Mouse (Mus musculus) adrenal gland, postnatal 36 days (tissue): ENCODE results near the gene Gm37240. TPM values are rescaled to one million over a fixed set of nuclear protein-coding genes. Genes with fewer than 3 reads are reported as not detected.

Source experiments
- DNase-seq, 2 experiments: peaks; one replicate each; pipeline ENCODE4 v3.0.0; 2021; ENCODE audit warnings: mixed read lengths in 1 of 2
- total RNA-seq, 2 experiments: library from RNA; stranded (reverse); gene quantifications; 2 replicates each; pipeline ENCODE4 v1.2.3; 2021

Gene Gm37240
- total RNA-seq, 2 experiments from 2014 or later = 2.5 to 4.5 TPM

DNA sequence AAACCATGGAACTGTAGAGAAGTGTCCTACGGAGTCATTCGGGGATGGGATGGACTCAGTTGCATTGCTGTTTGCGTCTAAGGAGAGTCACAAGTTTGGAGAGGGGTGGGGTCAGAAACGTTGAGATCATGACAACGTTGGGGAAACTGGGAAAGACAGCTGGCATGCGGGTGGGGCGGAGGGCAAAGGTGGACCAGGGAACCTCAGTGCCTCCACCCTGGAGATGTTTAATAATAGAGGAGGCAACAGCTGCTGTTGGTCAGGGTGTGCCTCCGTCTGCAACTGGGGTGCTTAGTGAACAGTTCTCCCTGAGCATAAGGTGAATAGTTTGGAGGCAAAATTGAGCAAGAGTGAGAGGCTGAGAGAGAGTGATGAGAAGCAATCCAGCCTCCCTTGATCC, 758.8 kb downstream of the Gm37240 start:
- DNase-seq = no peak

GRCm38 (mm10) chr3:85126970-85127369, 760.3 kb downstream of the Gm37240 start:
- no peak for DNase-seq

DNA sequence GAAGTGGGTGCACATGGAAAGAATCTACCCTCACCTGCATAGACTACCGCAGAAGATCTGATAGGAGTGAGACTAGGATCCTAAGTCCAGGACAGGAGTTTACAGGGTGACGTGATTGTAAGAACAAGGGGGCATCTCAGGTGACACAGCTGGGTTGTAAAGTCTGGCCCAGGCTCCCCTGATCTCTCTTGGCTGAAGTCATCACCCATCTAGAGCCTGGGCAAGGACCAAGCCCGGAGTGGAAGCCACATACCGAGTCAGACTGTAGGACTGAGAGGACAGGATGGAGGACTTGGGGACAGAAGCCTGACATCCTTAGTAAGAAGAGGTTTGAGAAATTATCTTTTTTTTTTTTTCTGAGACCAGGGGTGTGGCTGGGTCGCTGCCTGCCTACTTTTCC, 761.8 kb downstream of the Gm37240 start:
- no peak for DNase-seq

- no peak for DNase-seq
Observed at GRCm38 (mm10) chr3:85124924-85125323, 762.4 kb downstream of the Gm37240 start.

GRCm38 (mm10) chr3:85124410-85124809, 762.9 kb downstream of the Gm37240 start:
- DNase-seq = no peak

GRCm38 (mm10) chr3:85117702-85118101, 769.6 kb downstream of the Gm37240 start:
- DNase-seq = no peak

DNA sequence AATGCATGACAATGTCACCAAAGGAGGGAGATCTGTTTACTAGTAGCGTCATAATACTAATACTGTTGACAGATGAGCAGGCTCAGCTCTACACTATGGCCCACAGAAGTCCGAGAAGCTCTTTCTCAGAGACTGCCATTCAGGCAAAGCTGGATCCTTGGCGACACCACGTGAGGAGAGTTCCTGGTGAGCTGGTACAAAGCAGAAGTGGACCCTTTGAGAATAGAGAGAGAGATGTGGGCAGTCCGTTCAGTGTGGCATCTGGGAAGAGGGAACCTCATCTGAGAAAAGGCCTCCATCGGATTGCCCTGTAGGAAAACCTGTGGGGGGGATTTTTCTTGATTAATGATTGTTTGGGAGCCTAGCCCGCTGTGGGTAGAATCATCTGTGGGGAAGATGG, 770.3 kb downstream of the Gm37240 start:
- no peak for DNase-seq

DNA sequence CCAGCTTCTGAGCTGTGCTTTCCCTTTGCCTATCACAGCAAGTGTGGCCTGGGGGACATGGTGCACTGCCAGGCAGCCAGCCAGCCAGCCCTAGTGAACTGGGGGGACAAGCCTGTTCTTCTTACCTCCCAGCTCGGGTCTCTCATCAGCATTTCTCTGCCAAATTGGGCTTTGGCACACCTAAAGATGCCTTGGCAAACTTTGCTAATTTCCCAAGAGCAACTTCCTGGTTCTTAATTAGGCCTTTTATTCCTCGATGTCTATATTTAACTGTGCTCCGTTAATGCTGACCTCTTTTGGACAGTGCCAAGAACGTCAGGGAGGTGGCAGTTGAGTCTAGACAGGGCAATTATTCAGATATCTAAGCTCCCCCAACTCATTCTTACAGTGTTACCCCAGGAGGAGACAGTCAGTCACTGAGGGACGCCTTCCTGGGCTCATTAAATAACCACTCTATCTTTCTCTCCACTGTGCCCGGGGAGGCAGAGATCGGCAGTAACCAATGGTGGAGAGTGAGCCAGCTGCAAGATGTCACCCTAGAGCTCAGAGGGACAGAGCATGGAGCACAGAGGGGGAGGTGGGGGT, 771.3 kb downstream of the Gm37240 start:
- DNase-seq = no peak

GRCm38 (mm10) chr3:85113565-85113964, 773.8 kb downstream of the Gm37240 start:
- no peak for DNase-seq

DNA sequence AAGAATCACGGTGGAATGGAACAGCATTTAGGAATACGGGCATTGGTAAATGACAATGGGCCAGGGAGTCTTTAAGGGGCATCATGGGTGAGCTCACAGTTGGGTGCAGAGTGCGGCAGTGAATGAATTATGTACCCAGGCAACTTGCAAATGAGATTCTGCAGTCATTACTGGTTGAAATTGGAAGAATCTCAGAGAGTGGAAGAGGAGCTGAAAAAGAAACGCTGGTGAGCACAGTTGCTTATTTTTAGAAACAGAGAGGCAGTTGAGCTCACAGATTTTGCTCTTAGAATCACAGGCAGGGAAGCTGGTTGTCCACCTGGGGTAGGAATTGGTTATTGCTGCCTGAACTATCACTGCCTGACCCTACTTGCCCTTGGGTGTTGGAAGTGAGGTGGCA, 776.6 kb downstream of the Gm37240 start:
- DNase-seq = no peak

DNA sequence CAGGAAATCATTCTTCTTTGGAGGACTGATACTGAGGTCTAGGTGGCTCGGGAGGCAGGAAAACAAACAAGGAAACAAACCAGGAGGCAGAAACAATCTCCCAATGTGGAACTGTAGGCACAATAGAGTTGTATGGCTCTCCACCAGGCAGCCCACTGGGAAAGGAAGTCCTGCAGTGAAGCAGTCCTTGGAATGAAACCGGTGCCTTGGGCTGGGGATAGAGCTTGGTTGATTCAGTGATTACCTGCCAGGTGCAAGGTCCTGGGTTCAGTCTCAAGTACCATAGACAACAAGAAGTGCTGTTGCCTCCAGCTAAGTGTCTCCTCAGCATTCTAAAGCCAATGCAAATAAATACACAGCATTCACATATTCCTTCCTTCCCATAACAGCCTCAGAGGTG, 778.1 kb downstream of the Gm37240 start:
- no peak for DNase-seq

DNA sequence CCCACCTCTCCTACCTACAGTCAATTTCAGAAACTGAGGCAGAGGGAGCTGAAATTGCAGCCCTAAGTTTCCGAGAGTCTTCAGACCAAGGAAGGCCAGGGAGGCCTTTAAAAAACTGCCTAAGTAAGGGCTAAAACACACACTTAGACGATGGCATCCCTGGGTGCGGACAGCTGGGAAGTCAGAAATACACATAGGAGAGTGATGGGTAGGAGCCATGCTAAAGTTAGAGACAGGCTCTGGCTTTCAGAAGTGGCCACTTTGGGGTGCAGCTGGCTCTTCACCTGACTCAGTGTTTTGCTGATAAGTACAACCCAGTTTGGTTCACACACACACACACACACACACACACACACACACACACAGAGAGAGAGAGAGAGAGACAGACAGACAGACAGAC, 778.9 kb downstream of the Gm37240 start:
- no peak for DNase-seq

- no peak for DNase-seq
Observed at GRCm38 (mm10) chr3:85106956-85107355, 780.4 kb downstream of the Gm37240 start.

GRCm38 (mm10) chr3:85104301-85104700, 783.0 kb downstream of the Gm37240 start:
- DNase-seq = no peak

DNA sequence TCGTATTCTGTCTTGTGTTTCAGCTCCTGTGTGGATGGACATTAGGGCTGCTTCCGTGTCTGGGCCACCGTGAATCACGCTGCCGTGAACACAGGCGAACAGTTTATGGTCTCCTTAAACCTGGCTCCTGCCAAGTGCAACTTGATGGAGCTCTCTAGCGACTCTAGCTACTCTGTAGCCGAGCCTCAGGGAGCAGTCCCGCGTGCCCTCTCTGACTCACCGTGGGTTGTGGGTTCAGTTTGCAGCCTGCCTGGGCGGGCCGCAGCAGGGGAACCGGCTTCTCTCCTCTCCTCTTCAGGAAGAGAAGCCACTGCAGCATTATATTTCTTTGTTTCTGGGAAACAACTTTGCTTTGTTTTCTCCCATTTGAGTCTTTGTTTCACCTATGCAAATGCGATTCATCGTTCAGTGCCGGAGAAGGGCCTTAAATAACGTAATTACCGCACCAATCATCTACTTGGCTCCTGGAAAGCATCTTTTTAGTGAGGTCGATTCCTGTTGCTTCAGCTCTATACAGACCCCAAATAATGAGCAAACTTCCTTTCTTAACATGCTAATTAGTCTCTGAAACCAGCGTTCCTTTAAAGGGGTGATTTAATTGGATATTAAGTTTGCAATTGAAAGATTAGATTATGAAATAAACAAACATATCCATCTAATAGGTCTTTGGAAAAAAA, 806.3 kb downstream of the Gm37240 start:
- no peak for DNase-seq

DNA sequence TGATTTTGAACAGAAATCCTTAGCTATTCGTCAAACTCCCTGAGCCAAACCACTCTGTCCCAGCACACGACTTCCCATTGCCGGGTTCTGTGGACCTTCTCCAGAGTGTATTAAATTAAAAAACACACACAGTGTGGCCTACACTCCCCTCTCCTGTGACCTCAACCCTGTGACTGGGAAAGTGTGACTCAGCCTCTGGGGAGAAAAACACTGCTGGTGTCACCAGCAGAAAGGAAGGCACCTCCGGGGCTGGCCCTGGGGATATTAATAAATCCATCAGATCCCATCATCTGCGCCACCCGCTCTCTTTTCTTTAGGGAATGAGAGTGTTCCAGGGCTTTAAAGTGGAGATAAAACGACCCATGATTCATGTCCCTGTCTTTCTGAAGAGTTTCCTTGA, 823.2 kb downstream of the Gm37240 start:
- peak; percentile 64 to 77 for DNase-seq

DNA sequence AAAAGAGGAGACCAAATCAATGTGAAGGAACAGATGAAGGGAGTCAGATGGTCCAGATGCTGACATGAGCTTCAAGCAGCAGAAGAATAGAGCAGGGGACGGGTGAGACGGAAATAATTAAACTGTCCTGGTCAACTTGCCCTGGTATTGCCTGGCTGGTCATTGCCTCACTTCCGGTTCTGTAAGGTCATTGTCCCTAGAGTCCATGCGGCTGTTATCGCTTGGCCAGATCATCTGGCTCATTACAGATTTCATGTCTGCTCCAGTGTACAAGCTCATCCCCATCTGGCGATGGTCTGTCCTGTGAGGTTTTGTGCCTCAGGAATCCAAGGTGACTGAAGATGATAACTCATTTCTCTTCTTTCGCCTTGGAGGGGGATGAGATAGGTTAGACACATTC, 827.2 kb downstream of the Gm37240 start:
- DNase-seq = no peak

- DNase-seq = no peak
Observed at GRCm38 (mm10) chr3:85057245-85057644, 830.1 kb downstream of the Gm37240 start.

- DNase-seq = peak; percentile 67 to 70
Observed at GRCm38 (mm10) chr3:85053526-85053925, 833.8 kb downstream of the Gm37240 start.

DNA sequence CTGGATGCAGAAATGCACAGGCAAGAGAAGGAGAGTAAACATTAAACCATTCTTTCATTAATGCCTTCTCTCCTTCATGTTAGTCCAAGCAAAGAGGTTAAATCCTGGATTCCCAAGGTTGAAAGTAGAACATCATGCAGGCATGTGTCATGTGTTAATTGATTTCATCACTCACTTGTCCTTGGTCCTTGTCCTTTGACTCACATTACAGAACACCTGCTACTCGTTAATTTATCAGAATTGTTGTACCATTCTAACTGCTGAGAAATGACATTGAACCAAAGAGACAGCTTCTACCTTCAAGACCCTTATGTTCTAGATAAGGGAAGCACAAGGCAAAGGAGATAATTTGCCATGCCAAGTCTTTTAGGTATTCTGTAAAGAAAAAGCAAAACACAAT, 835.1 kb downstream of the Gm37240 start:
- no peak for DNase-seq

GRCm38 (mm10) chr3:85048569-85048968, 838.7 kb downstream of the Gm37240 start:
- DNase-seq = no peak

- no peak for DNase-seq
Observed at GRCm38 (mm10) chr3:85043679-85044218, 843.6 kb downstream of the Gm37240 start.

DNA sequence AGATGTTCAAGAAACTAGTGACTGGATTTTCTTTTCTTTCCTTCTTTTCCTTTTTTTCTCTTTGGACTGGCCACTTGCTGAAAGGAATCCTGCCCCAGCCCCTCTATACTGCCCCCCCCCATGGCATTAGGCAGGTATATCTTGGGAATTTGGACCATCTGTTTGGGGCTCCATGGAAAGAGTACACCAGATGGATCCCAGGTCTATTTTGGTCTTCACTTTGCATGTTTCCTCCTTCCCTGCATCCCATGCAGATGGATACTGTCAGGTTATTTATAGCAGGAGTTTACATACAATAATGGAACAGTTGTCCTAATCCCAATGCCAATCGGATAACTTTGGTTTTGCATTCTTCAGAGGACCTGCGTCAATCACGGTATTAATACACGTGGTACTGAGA, 845.2 kb downstream of the Gm37240 start:
- DNase-seq = no peak

DNA sequence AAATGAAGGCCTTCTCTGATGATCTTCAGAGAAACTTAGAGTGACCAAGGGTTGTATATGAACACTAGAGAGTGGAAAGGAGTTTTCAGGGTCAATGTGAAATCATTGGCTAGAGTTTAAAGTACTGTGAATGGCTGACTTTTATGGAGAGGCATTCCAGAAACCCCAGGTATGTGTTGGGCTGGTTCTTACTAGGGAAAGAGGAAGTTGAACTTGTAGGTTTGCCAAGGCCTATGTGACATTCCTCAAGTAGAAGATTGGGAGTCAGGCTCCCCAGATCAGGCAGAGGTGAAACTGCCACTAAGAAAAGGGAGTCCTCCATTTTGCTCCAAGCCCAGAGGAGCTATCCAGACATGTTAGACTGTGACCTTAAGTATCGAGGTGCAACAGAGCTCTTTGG, 858.2 kb downstream of the Gm37240 start:
- DNase-seq = no peak
